19 mouse cellular contexts compared by ENCODE assay signal in genomic region chr3:75670425-75670824, GRCm38 (mm10).
DNase-seq lines count a peak whose midpoint lies in the region; ATAC-seq lines count a peak whose summit lies in the region.
"Had no signal": no experiment of that assay in that cellular context is flagged by ENCODE, and none has a peak within 500 bp of the region (broad histone marks: within the 10 kb centered on the region; RNA-seq: fewer than 3 reads in every experiment).

No protein-coding gene starts in this region.

- ATAC-seq in hindbrain, embryonic 12.5 days (ENCODE audit: low FRiP score), result peak; percentile 35; the same call in 1 of the 2 replicates
- ATAC-seq in midbrain, embryonic 14.5 days (ENCODE audit: low FRiP score, low TSS enrichment), result 0 out of 2 replicates have a peak, but pooled peaks have one; percentile 2
- ATAC-seq in midbrain, embryonic 15.5 days (replicated peaks), result no peak
- ATAC-seq in hindbrain, embryonic 14.5 days (ENCODE audit: low FRiP score), result peak; percentile 64
- ATAC-seq: forebrain, embryonic 13.5 days; forebrain, postnatal 0 days had no signal

- H3K27me3 ChIP-seq in hindbrain, embryonic 12.5 days, result no peaks in the 10 kb centered on the region
- no peaks in the 10 kb centered on the region for H3K27me3 ChIP-seq in hindbrain, embryonic 10.5 days (ENCODE audit: insufficient read depth, poor library complexity, severe bottlenecking)
- no peaks in the 10 kb centered on the region for H3K27me3 ChIP-seq in midbrain, embryonic 14.5 days (ENCODE audit: control insufficient read depth, insufficient read depth, low read length)
- H3K27me3 ChIP-seq in midbrain, embryonic 15.5 days (replicated peaks), result no peaks in the 10 kb centered on the region
- H3K27me3 ChIP-seq in hindbrain, embryonic 14.5 days (ENCODE audit: control insufficient read depth, insufficient read depth, low read length), result no peaks in the 10 kb centered on the region
- H3K27me3 ChIP-seq: embryonic facial prominence, embryonic 13.5 days; forebrain, embryonic 13.5 days had no signal

- no peak overlapping the region for H3K9ac ChIP-seq in hindbrain, embryonic 12.5 days
- H3K9ac ChIP-seq in midbrain, embryonic 14.5 days (replicated peaks; ENCODE audit: low read length), result no peak overlapping the region
- H3K9ac ChIP-seq in midbrain, embryonic 15.5 days, result no peak overlapping the region
- no peak overlapping the region for H3K9ac ChIP-seq in hindbrain, embryonic 14.5 days
- H3K9ac ChIP-seq: embryonic facial prominence, embryonic 13.5 days; forebrain, embryonic 13.5 days; forebrain, postnatal 0 days had no signal

- 47% methylated on average over 1 of the region's 1 CpGs for WGBS in hindbrain, embryonic 12.5 days
- 55% methylated on average over 1 of the region's 1 CpGs for WGBS in hindbrain, embryonic 10.5 days
- 48% methylated on average over 1 of the region's 1 CpGs for WGBS in midbrain, embryonic 14.5 days
- 48% methylated on average over 1 of the region's 1 CpGs for WGBS in midbrain, embryonic 15.5 days
- WGBS in hindbrain, embryonic 14.5 days, result 61% methylated on average over 1 of the region's 1 CpGs

- no peaks in the 10 kb centered on the region for H3K4me1 ChIP-seq in hindbrain, embryonic 12.5 days
- H3K4me1 ChIP-seq in hindbrain, embryonic 10.5 days (replicated peaks), result no peaks in the 10 kb centered on the region
- no peaks in the 10 kb centered on the region for H3K4me1 ChIP-seq in midbrain, embryonic 14.5 days (ENCODE audit: control insufficient read depth, insufficient read depth, low read length)
- no peaks in the 10 kb centered on the region for H3K4me1 ChIP-seq in midbrain, embryonic 15.5 days
- H3K4me1 ChIP-seq in hindbrain, embryonic 14.5 days (replicated peaks; ENCODE audit: control insufficient read depth, insufficient read depth, low read length), result 0 out of 2 replicates have a peak, but pooled peaks cover 2% of the 10 kb centered on the region
- H3K4me1 ChIP-seq: embryonic facial prominence, embryonic 13.5 days; forebrain, embryonic 13.5 days; heart, embryonic 10.5 days had no signal

- H3K4me2 ChIP-seq in hindbrain, embryonic 12.5 days (replicated peaks), result no peak overlapping the region
- H3K4me2 ChIP-seq in midbrain, embryonic 14.5 days (ENCODE audit: low read length), result no peak overlapping the region
- H3K4me2 ChIP-seq in midbrain, embryonic 15.5 days, result no peak overlapping the region
- no peak overlapping the region for H3K4me2 ChIP-seq in hindbrain, embryonic 14.5 days (replicated peaks)
- H3K4me2 ChIP-seq: embryonic facial prominence, embryonic 13.5 days; forebrain, embryonic 13.5 days had no signal

- H3K27ac ChIP-seq in hindbrain, embryonic 12.5 days, result no peak overlapping the region
- H3K27ac ChIP-seq in hindbrain, embryonic 10.5 days, result no peak overlapping the region
- H3K27ac ChIP-seq in midbrain, embryonic 14.5 days (replicated peaks; ENCODE audit: low read depth, low read length), result no peak overlapping the region
- H3K27ac ChIP-seq in midbrain, embryonic 15.5 days, result no peak overlapping the region
- H3K27ac ChIP-seq in hindbrain, embryonic 14.5 days, result no peak overlapping the region
- H3K27ac ChIP-seq: embryonic facial prominence, embryonic 13.5 days; forebrain, embryonic 13.5 days; heart, embryonic 10.5 days had no signal

- no peak for DNase-seq in hindbrain, embryonic 10.5 days (ENCODE audit: low spot score)
- DNase-seq in midbrain, embryonic 14.5 days, result peak; percentile 26
- peak; percentile 52 for DNase-seq in brain, adult 2 months (ENCODE audit: low read depth, low spot score)
- no peak for DNase-seq in hindbrain, embryonic 14.5 days (ENCODE audit: low spot score)
- DNase-seq in embryo, embryonic 9.5 days (ENCODE audit: extremely low spot score), result no peak
- no peak for DNase-seq in heart, postnatal 4 days
- DNase-seq: adrenal gland, postnatal 14 days; cerebellum, adult 11 months; cerebellum, adult 8-10 months; cerebellum, postnatal 14 days; forebrain, postnatal 0 days; heart, adult 18-20 months; heart, postnatal 10 days; kidney, adult 11 months had no signal

- H3K36me3 ChIP-seq in hindbrain, embryonic 12.5 days, result no peaks in the 10 kb centered on the region
- H3K36me3 ChIP-seq in hindbrain, embryonic 10.5 days, result no peaks in the 10 kb centered on the region
- no peaks in the 10 kb centered on the region for H3K36me3 ChIP-seq in midbrain, embryonic 14.5 days (ENCODE audit: control insufficient read depth, insufficient read depth, low read length)
- H3K36me3 ChIP-seq in midbrain, embryonic 15.5 days (replicated peaks), result no peaks in the 10 kb centered on the region
- no peaks in the 10 kb centered on the region for H3K36me3 ChIP-seq in hindbrain, embryonic 14.5 days (replicated peaks; ENCODE audit: control insufficient read depth, insufficient read depth)
- H3K36me3 ChIP-seq: embryonic facial prominence, embryonic 13.5 days; heart, embryonic 10.5 days had no signal

- H3K9me3 ChIP-seq in hindbrain, embryonic 12.5 days (replicated peaks), result no peaks in the 10 kb centered on the region
- no peaks in the 10 kb centered on the region for H3K9me3 ChIP-seq in hindbrain, embryonic 10.5 days
- H3K9me3 ChIP-seq in midbrain, embryonic 14.5 days (ENCODE audit: control insufficient read depth, low read length), result no peaks in the 10 kb centered on the region
- H3K9me3 ChIP-seq in midbrain, embryonic 15.5 days, result no peaks in the 10 kb centered on the region
- no peaks in the 10 kb centered on the region for H3K9me3 ChIP-seq in hindbrain, embryonic 14.5 days (ENCODE audit: control insufficient read depth, low read length)
- H3K9me3 ChIP-seq: embryonic facial prominence, embryonic 13.5 days; forebrain, embryonic 13.5 days; heart, embryonic 10.5 days had no signal

- no peak overlapping the region for H3K4me3 ChIP-seq in hindbrain, embryonic 12.5 days
- no peak overlapping the region for H3K4me3 ChIP-seq in hindbrain, embryonic 10.5 days
- H3K4me3 ChIP-seq in midbrain, embryonic 14.5 days (replicated peaks; ENCODE audit: low read depth, low read length), result no peak overlapping the region
- no peak overlapping the region for H3K4me3 ChIP-seq in midbrain, embryonic 15.5 days
- H3K4me3 ChIP-seq in hindbrain, embryonic 14.5 days (replicated peaks; ENCODE audit: low read length), result no peak overlapping the region
- H3K4me3 ChIP-seq: embryonic facial prominence, embryonic 13.5 days; forebrain, embryonic 13.5 days; heart, embryonic 10.5 days had no signal

Comparison
In these comparisons a context has a peak if more than half of its experiments do, and no peak if none do; other contexts are left out.
1. DNase-seq: peak in midbrain, embryonic 14.5 days (single experiment) and brain, adult 2 months (single experiment); none in hindbrain, embryonic 10.5 days (single experiment), hindbrain, embryonic 14.5 days (single experiment), embryo, embryonic 9.5 days (single experiment) and heart, postnatal 4 days (single experiment).